Mouse (Mus musculus): ENCODE measurements around the gene Ccdc163. TPM values are rescaled to one million over a fixed set of nuclear protein-coding genes. Genes with fewer than 3 reads are reported as not detected.

Gene Ccdc163
- polyA plus RNA-seq, 1 experiment from 2014 or later: 21.5 TPM

- no peak for DNase-seq (ENCODE audit: low spot score)
Measured at GRCm38 (mm10) chr4:116700964-116701363, 7.3 kb upstream of the Ccdc163 start.

GRCm38 (mm10) chr4:116703804-116704203 lies 4.5 kb upstream of the Ccdc163 start:
- DNase-seq (ENCODE audit: low spot score): peak; percentile 76

GRCm38 (mm10) chr4:116707666-116708065 lies 643 bp upstream of the Ccdc163 start:
- no peak for DNase-seq (ENCODE audit: low spot score)

GRCm38 (mm10) chr4:116708791-116709390 lies 582 bp downstream of the Ccdc163 start:
- DNase-seq (ENCODE audit: low spot score): no peak

- no peak for DNase-seq (ENCODE audit: low spot score)
Measured at GRCm38 (mm10) chr4:116710154-116710553, 1.8 kb downstream of the Ccdc163 start.

GRCm38 (mm10) chr4:116712536-116712935 lies 4.2 kb downstream of the Ccdc163 start:
- no peak for DNase-seq (ENCODE audit: low spot score)

GRCm38 (mm10) chr4:116719396-116719795 lies 11.1 kb downstream of the Ccdc163 start:
- peak; percentile 83 for DNase-seq (ENCODE audit: low spot score)

- peak; percentile 98 for DNase-seq (ENCODE audit: low spot score)
Measured at GRCm38 (mm10) chr4:116720343-116721097, 12.2 kb downstream of the Ccdc163 start, which contains the start of gene Tesk2. Gene Tesk2 (plus strand): TSS chr4:116720948.

GRCm38 (mm10) chr4:116721098-116721628 lies 12.9 kb downstream of the Ccdc163 start:
- DNase-seq (ENCODE audit: low spot score): no peak

- DNase-seq (ENCODE audit: low spot score): no peak
Measured at GRCm38 (mm10) chr4:116722230-116722629, 13.9 kb downstream of the Ccdc163 start.

GRCm38 (mm10) chr4:116725444-116725843 lies 17.1 kb downstream of the Ccdc163 start:
- DNase-seq (ENCODE audit: low spot score): no peak

GRCm38 (mm10) chr4:116727401-116727800 lies 19.1 kb downstream of the Ccdc163 start:
- DNase-seq (ENCODE audit: low spot score): no peak

GRCm38 (mm10) chr4:116729532-116729931 lies 21.2 kb downstream of the Ccdc163 start:
- no peak for DNase-seq (ENCODE audit: low spot score)

GRCm38 (mm10) chr4:116731077-116731476 lies 22.8 kb downstream of the Ccdc163 start:
- DNase-seq (ENCODE audit: low spot score): no peak

GRCm38 (mm10) chr4:116732355-116732754 lies 24.0 kb downstream of the Ccdc163 start:
- DNase-seq (ENCODE audit: low spot score): no peak

GRCm38 (mm10) chr4:116734996-116735395 lies 26.7 kb downstream of the Ccdc163 start:
- DNase-seq (ENCODE audit: low spot score): peak; percentile 52

GRCm38 (mm10) chr4:116738972-116739751 lies 30.9 kb downstream of the Ccdc163 start:
- no peak for DNase-seq (ENCODE audit: low spot score)

GRCm38 (mm10) chr4:116749750-116750149 lies 41.4 kb downstream of the Ccdc163 start:
- DNase-seq (ENCODE audit: low spot score): no peak

- DNase-seq (ENCODE audit: low spot score): no peak
Measured at GRCm38 (mm10) chr4:116761914-116762313, 53.6 kb downstream of the Ccdc163 start.

- no peak for DNase-seq (ENCODE audit: low spot score)
Measured at GRCm38 (mm10) chr4:116764001-116764400, 55.7 kb downstream of the Ccdc163 start.

- DNase-seq (ENCODE audit: low spot score): no peak
Measured at GRCm38 (mm10) chr4:116768510-116768909, 60.2 kb downstream of the Ccdc163 start.

GRCm38 (mm10) chr4:116769060-116769459 lies 60.8 kb downstream of the Ccdc163 start:
- no peak for DNase-seq (ENCODE audit: low spot score)

Measured in thymus, postnatal 0 days (tissue).